Mouse (Mus musculus) embryo, embryonic 11.5 days (tissue): Measurements from ENCODE around the gene Atxn7l1.

Experiments
- DNase-seq: peaks from one replicate; pipeline ENCODE4 v3.0.0-alpha.2; 2012; ENCODE audit warnings: low read depth, low spot score

Atxn7l1 gene

GRCm38 (mm10) chr12:33225978-33226377 lies 78.5 kb downstream of the Atxn7l1 start:
- no peak for DNase-seq

- DNase-seq = no peak
Measured at GRCm38 (mm10) chr12:33226596-33226995, 79.1 kb downstream of the Atxn7l1 start.

- DNase-seq = no peak
Measured at GRCm38 (mm10) chr12:33235314-33235713, 87.8 kb downstream of the Atxn7l1 start.

- DNase-seq = no peak
Measured at GRCm38 (mm10) chr12:33235771-33236323, 88.4 kb downstream of the Atxn7l1 start.

GRCm38 (mm10) chr12:33236344-33237049 lies 89.0 kb downstream of the Atxn7l1 start:
- DNase-seq = no peak

- DNase-seq = no peak
Measured at GRCm38 (mm10) chr12:33237108-33237507, 89.6 kb downstream of the Atxn7l1 start.

- DNase-seq = no peak
Measured at GRCm38 (mm10) chr12:33242679-33243078, 95.2 kb downstream of the Atxn7l1 start.

- DNase-seq = no peak
Measured at GRCm38 (mm10) chr12:33244132-33244875, 96.8 kb downstream of the Atxn7l1 start.

- no peak for DNase-seq
Measured at GRCm38 (mm10) chr12:33245455-33245854, 98.0 kb downstream of the Atxn7l1 start.

- no peak for DNase-seq
Measured at GRCm38 (mm10) chr12:33246878-33247277, 99.4 kb downstream of the Atxn7l1 start.

- no peak for DNase-seq
Measured at GRCm38 (mm10) chr12:33250197-33250596, 102.7 kb downstream of the Atxn7l1 start.

- DNase-seq = no peak
Measured at GRCm38 (mm10) chr12:33251399-33251798, 103.9 kb downstream of the Atxn7l1 start.

- DNase-seq = no peak
Measured at GRCm38 (mm10) chr12:33252621-33253020, 105.1 kb downstream of the Atxn7l1 start.

GRCm38 (mm10) chr12:33253206-33253605 lies 105.7 kb downstream of the Atxn7l1 start:
- DNase-seq = no peak

- DNase-seq = no peak
Measured at GRCm38 (mm10) chr12:33255256-33255655, 107.8 kb downstream of the Atxn7l1 start.

- no peak for DNase-seq
Measured at GRCm38 (mm10) chr12:33256426-33256825, 108.9 kb downstream of the Atxn7l1 start.

GRCm38 (mm10) chr12:33258995-33259529 lies 111.6 kb downstream of the Atxn7l1 start:
- DNase-seq = no peak

- no peak for DNase-seq
Measured at GRCm38 (mm10) chr12:33260575-33260974, 113.1 kb downstream of the Atxn7l1 start.

GRCm38 (mm10) chr12:33265877-33266276 lies 118.4 kb downstream of the Atxn7l1 start:
- no peak for DNase-seq

GRCm38 (mm10) chr12:33267965-33268364 lies 120.5 kb downstream of the Atxn7l1 start:
- DNase-seq = no peak

- no peak for DNase-seq
Measured at GRCm38 (mm10) chr12:33269743-33270142, 122.2 kb downstream of the Atxn7l1 start.

- no peak for DNase-seq
Measured at GRCm38 (mm10) chr12:33271865-33272264, 124.4 kb downstream of the Atxn7l1 start.
